Mouse (Mus musculus) lung, adult 2 months (tissue): ENCODE results near the gene Glipr2.

Experiments used
- CTCF ChIP-seq: fragments of 200-500 bp; IDR thresholded peaks from 2 replicates; pipeline ENCODE4 v1.5.1; 2011; ENCODE audit warnings: mild to moderate bottlenecking, low read length, control low read depth; ENCODE audit not compliant: insufficient read depth
- POLR2A ChIP-seq: fragments of 200-500 bp; IDR thresholded peaks from 2 replicates; pipeline ENCODE4 v1.6.1; 2011; ENCODE audit warnings: low read depth, mild to moderate bottlenecking, control low read depth, low read length, borderline replicate concordance; ENCODE audit errors: extremely low read depth

DNA sequence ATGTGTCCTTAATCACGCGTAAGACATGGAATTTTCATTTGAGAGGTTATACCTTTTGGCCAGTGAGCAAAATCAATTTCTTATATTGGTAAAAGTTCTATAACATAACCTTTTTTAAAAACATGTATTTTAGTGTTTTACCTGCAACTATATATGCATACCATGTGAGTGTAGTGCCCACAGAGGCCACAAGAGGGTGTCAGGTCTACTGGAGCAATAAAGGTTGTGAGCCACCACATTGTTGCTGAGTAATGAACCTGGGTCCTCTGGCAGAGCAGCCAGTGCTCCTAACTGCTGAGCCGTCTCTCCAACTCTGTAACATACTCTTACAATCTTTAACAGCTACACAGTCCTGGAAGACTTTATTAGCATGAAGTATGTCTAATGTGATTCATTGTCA lies 29.4 kb upstream of the Glipr2 start:
- TF ChIP-seq CTCF (0 out of 2 replicates have a peak, but pooled peaks have one; percentile 9), POLR2A (no peak)
